Mouse (Mus musculus) layer of hippocampus, adult 18-20 months (tissue): ENCODE results near the gene Taf9. TPM values are rescaled to one million over a fixed set of nuclear protein-coding genes. Genes with fewer than 3 reads are reported as not detected.

ENCODE experiments used
- DNase-seq, 2 experiments: peaks; one replicate each; pipeline ENCODE4 v3.0.0; 2022; ENCODE audit warnings: low spot score in 2 of 2
- total RNA-seq, 2 experiments: library from RNA; stranded (reverse); gene quantifications; 2 replicates each; pipeline ENCODE4 v1.2.3; 2021

Gene Taf9
- total RNA-seq, 2 experiments from 2014 or later, result 21.9 to 24.9 TPM

GRCm38 (mm10) chr13:100669291-100670022, 18.1 kb downstream of the Taf9 start, which contains the start of gene Ccdc125:
Gene Ccdc125, plus strand, starts transcription at chr13:100669717.
- DNase-seq, result no peak

- no peak for DNase-seq
Measured at GRCm38 (mm10) chr13:100670181-100670741, 18.9 kb downstream of the Taf9 start.

GRCm38 (mm10) chr13:100675936-100676635, 24.7 kb downstream of the Taf9 start:
- DNase-seq, result no peak

- DNase-seq, result no peak
Measured at GRCm38 (mm10) chr13:100681615-100682014, 30.2 kb downstream of the Taf9 start.

- no peak for DNase-seq
Measured at GRCm38 (mm10) chr13:100682837-100683236, 31.5 kb downstream of the Taf9 start.

GRCm38 (mm10) chr13:100684355-100684754, 33.0 kb downstream of the Taf9 start:
- DNase-seq, result no peak

- DNase-seq, result no peak
Measured at GRCm38 (mm10) chr13:100687513-100687912, 36.1 kb downstream of the Taf9 start.

- DNase-seq, result no peak
Measured at GRCm38 (mm10) chr13:100697541-100697940, 46.2 kb downstream of the Taf9 start.

GRCm38 (mm10) chr13:100698866-100699265, 47.5 kb downstream of the Taf9 start:
- DNase-seq, result no peak

- DNase-seq, result no peak
Measured at GRCm38 (mm10) chr13:100703468-100703867, 52.1 kb downstream of the Taf9 start.

Other genes starting within 250 kb of the Taf9 start
- under 1 TPM; 0.15 to 0.22 TPM for gene Naip1, start 198.7 kb upstream of the Taf9 start, total RNA-seq
- gene Gtf2h2, start 159.0 kb upstream of the Taf9 start, total RNA-seq, result 10 to 100 TPM; 42.5 to 50.8 TPM
- 10 to 100 TPM; 11.2 to 12.3 TPM for gene Ocln, start 98.9 kb upstream of the Taf9 start, total RNA-seq
- 1 to 10 TPM; 1.3 to 1.8 TPM for gene Marveld2, start 34.6 kb upstream of the Taf9 start, total RNA-seq
- 10 to 100 TPM; 82.6 to 88.7 TPM for gene Ak6, start 600 bp upstream of the Taf9 start, total RNA-seq
- 10 to 100 TPM; 13.0 to 14.8 TPM for gene Rad17, start 528 bp upstream of the Taf9 start, total RNA-seq
- under 1 TPM in 1 of 2 experiments, not detected in 1; 0.25 TPM for gene Ccdc125, start 18.1 kb downstream of the Taf9 start, total RNA-seq
- gene Cdk7, start 79.4 kb downstream of the Taf9 start, total RNA-seq, result 10 to 100 TPM; 35.8 to 40.1 TPM
- gene Mrps36, start 93.1 kb downstream of the Taf9 start, total RNA-seq, result 10 to 100 TPM; 51.6 to 52.8 TPM
- gene Cenph, start 124.3 kb downstream of the Taf9 start, total RNA-seq, result not detected
- gene Ccnb1, start 135.0 kb downstream of the Taf9 start, total RNA-seq, result under 1 TPM; 0.37 to 0.58 TPM
- gene Slc30a5, start 181.8 kb downstream of the Taf9 start, total RNA-seq, result 10 to 100 TPM; 36.6 to 36.8 TPM